Mouse (Mus musculus) CH12.LX (cell line): ENCODE measurements around the gene Skor1. TPM values are rescaled to one million over a fixed set of nuclear protein-coding genes. Genes with fewer than 3 reads are reported as not detected.

Experiments
- DNase-seq: peaks from one replicate; pipeline ENCODE4 v3.0.0-alpha.2; 2013; ENCODE audit errors: extremely low read depth
- H3K27ac ChIP-seq: 2 replicates; pipeline ENCODE4 v1.5.1; 2012; ENCODE audit warnings: low read depth, mild to moderate bottlenecking, control low read depth, moderate library complexity; ENCODE audit not compliant: insufficient read depth
- H3K27me3 ChIP-seq: replicated peaks from 2 replicates; pipeline ENCODE3; 2012; ENCODE audit warnings: inconsistent platforms
- H3K36me3 ChIP-seq, 2 experiments: replicated peaks in 1 of 2; 2 replicates each; pipeline versions ENCODE3 to v1.6.1; 2012; ENCODE audit warnings: inconsistent platforms in 1 of 2, low read length in 1 of 2, mild to moderate bottlenecking in 1 of 2, mixed read lengths in 1 of 2, moderate library complexity in 1 of 2; ENCODE audit not compliant: control insufficient read depth in 1 of 2, insufficient read depth in 1 of 2
- H3K4me1 ChIP-seq, 2 experiments: 2 replicates each; pipeline ENCODE4 v1.6.1; 2012; ENCODE audit warnings: inconsistent platforms in 1 of 2, moderate library complexity in 1 of 2; ENCODE audit not compliant: insufficient read depth in 2 of 2, control insufficient read depth in 1 of 2
- H3K4me2 ChIP-seq: 2 replicates; pipeline ENCODE4 v1.6.1; 2012; ENCODE audit warnings: low read depth, mild to moderate bottlenecking, control low read depth; ENCODE audit not compliant: poor library complexity, insufficient read depth, severe bottlenecking
- H3K4me3 ChIP-seq, 3 experiments: fragments of 150-350 bp in 1 of 3; sonication (generic) in 1 of 3; replicated peaks in 1 of 3; 2 replicates each; pipeline versions ENCODE3 to v1.5.1; 2011 to 2012; ENCODE audit warnings: low read depth in 2 of 3, low read length in 2 of 3, mild to moderate bottlenecking in 2 of 3, moderate library complexity in 2 of 3, control low read depth in 1 of 3, improper control_type of control experiment in 1 of 3, inconsistent platforms in 1 of 3, mixed read lengths in 1 of 3; ENCODE audit not compliant: poor library complexity in 1 of 3
- H3K79me2 ChIP-seq: replicated peaks from 2 replicates; pipeline ENCODE4 v1.6.1; 2012; ENCODE audit warnings: mild to moderate bottlenecking, moderate library complexity; ENCODE audit not compliant: control insufficient read depth, poor library complexity, insufficient read depth, severe bottlenecking; ENCODE audit errors: extremely low read depth
- H3K9ac ChIP-seq: 2 replicates; pipeline ENCODE4 v1.6.1; 2012; ENCODE audit warnings: low read depth, mild to moderate bottlenecking, control low read depth, moderate library complexity; ENCODE audit not compliant: insufficient read depth
- H3K9me3 ChIP-seq: replicated peaks from 2 replicates; pipeline ENCODE3; 2012; ENCODE audit warnings: low read length, inconsistent platforms, mixed read lengths
- BHLHE40 ChIP-seq: IDR thresholded peaks from 2 replicates; pipeline ENCODE4 v1.6.1; 2011; ENCODE audit warnings: mild to moderate bottlenecking, low read depth, low read length, improper control_type of control experiment
- CHD1 ChIP-seq: IDR thresholded peaks from 2 replicates; pipeline ENCODE4 v1.6.1; 2012; ENCODE audit warnings: low read depth, low read length, improper control_type of control experiment, inconsistent platforms
- CHD2 ChIP-seq: IDR thresholded peaks from 2 replicates; pipeline ENCODE4 v1.6.1; 2011; ENCODE audit warnings: low read length, improper control_type of control experiment
- ELF1 ChIP-seq: IDR thresholded peaks from 2 replicates; pipeline ENCODE4 v1.6.1; 2014; ENCODE audit warnings: low read depth, mild to moderate bottlenecking, inconsistent platforms, low read length, improper control_type of control experiment
- EP300 ChIP-seq: IDR thresholded peaks from 2 replicates; pipeline ENCODE4 v1.6.1; 2011; ENCODE audit warnings: low read length, improper control_type of control experiment
- ETS1 ChIP-seq: conservative IDR thresholded peaks from 2 replicates; pipeline ENCODE4 v1.6.1; 2012; ENCODE audit warnings: low read depth, mild to moderate bottlenecking, inconsistent platforms, low read length, improper control_type of control experiment, moderate library complexity
- HCFC1 ChIP-seq: IDR thresholded peaks from 2 replicates; pipeline ENCODE4 v1.6.1; 2012; ENCODE audit warnings: low read depth, mild to moderate bottlenecking, inconsistent platforms, low read length, improper control_type of control experiment
- IRF4 ChIP-seq: IDR thresholded peaks from 2 replicates; pipeline ENCODE4 v1.6.1; 2014; ENCODE audit warnings: low read depth, mild to moderate bottlenecking, inconsistent platforms, low read length, improper control_type of control experiment
- JUN ChIP-seq: IDR thresholded peaks from 2 replicates; pipeline ENCODE4 v1.6.1; 2011; ENCODE audit warnings: low read depth, mild to moderate bottlenecking, low read length, improper control_type of control experiment, moderate library complexity; ENCODE audit not compliant: insufficient read depth
- JUND ChIP-seq: conservative IDR thresholded peaks from 2 replicates; pipeline ENCODE4 v1.6.1; 2011; ENCODE audit warnings: low read depth, low read length, improper control_type of control experiment
- KAT2A ChIP-seq: IDR thresholded peaks from 2 replicates; pipeline ENCODE4 v1.6.1; 2012; ENCODE audit warnings: low read length, improper control_type of control experiment, inconsistent platforms; ENCODE audit not compliant: insufficient replicate concordance
- MAFK ChIP-seq: IDR thresholded peaks from 2 replicates; pipeline ENCODE4 v1.6.1; 2011; ENCODE audit warnings: low read length, improper control_type of control experiment; ENCODE audit not compliant: insufficient replicate concordance
- MAZ ChIP-seq: IDR thresholded peaks from 2 replicates; pipeline ENCODE4 v1.6.1; 2012; ENCODE audit warnings: low read depth, mild to moderate bottlenecking, inconsistent platforms, low read length, improper control_type of control experiment, moderate library complexity
- MEF2A ChIP-seq: IDR thresholded peaks from 2 replicates; pipeline ENCODE4 v1.6.1; 2014; ENCODE audit warnings: low read depth, mild to moderate bottlenecking, inconsistent platforms, low read length, improper control_type of control experiment, borderline replicate concordance
- NRF1 ChIP-seq: IDR thresholded peaks from 2 replicates; pipeline ENCODE4 v1.6.1; 2014; ENCODE audit warnings: low read depth, mild to moderate bottlenecking, inconsistent platforms, low read length, improper control_type of control experiment, moderate library complexity
- PAX5 ChIP-seq: IDR thresholded peaks from 2 replicates; pipeline ENCODE4 v1.6.1; 2012; ENCODE audit warnings: low read length, inconsistent platforms, mixed read lengths
- RAD21 ChIP-seq: IDR thresholded peaks from 2 replicates; pipeline ENCODE4 v1.6.1; 2011; ENCODE audit warnings: low read depth, mild to moderate bottlenecking, low read length, improper control_type of control experiment, moderate library complexity
- RCOR1 ChIP-seq: conservative IDR thresholded peaks from 2 replicates; pipeline ENCODE4 v1.6.1; 2012; ENCODE audit warnings: low read depth, mild to moderate bottlenecking, inconsistent platforms, low read length, improper control_type of control experiment
- SIN3A ChIP-seq: IDR thresholded peaks from 2 replicates; pipeline ENCODE4 v1.6.1; 2012; ENCODE audit warnings: low read length, improper control_type of control experiment, inconsistent platforms
- SMC3 ChIP-seq: IDR thresholded peaks from 2 replicates; pipeline ENCODE4 v1.6.1; 2011; ENCODE audit warnings: low read depth, low read length, improper control_type of control experiment
- TBP ChIP-seq: conservative IDR thresholded peaks from 2 replicates; pipeline ENCODE4 v1.6.1; 2011; ENCODE audit warnings: low read depth, low read length, improper control_type of control experiment
- TCF12 ChIP-seq: IDR thresholded peaks from 2 replicates; pipeline ENCODE4 v1.6.1; 2014; ENCODE audit warnings: low read depth, mild to moderate bottlenecking, inconsistent platforms, low read length, improper control_type of control experiment
- UBTF ChIP-seq: IDR thresholded peaks from 2 replicates; pipeline ENCODE4 v1.6.1; 2012; ENCODE audit warnings: low read depth, mild to moderate bottlenecking, inconsistent platforms, low read length, improper control_type of control experiment, moderate library complexity
- USF2 ChIP-seq: conservative IDR thresholded peaks from 2 replicates; pipeline ENCODE4 v1.6.1; 2011; ENCODE audit warnings: low read depth, low read length, improper control_type of control experiment
- ZKSCAN1 ChIP-seq: IDR thresholded peaks from 2 replicates; pipeline ENCODE4 v1.6.1; 2012; ENCODE audit warnings: low read depth, inconsistent platforms, low read length, improper control_type of control experiment, borderline replicate concordance
- ZMIZ1 ChIP-seq: IDR thresholded peaks from 2 replicates; pipeline ENCODE4 v1.6.1; 2012; ENCODE audit warnings: low read depth, mild to moderate bottlenecking, inconsistent platforms, low read length, improper control_type of control experiment
- ZNF384 ChIP-seq: IDR thresholded peaks from 2 replicates; pipeline ENCODE4 v1.6.1; 2012; ENCODE audit warnings: low read depth, low read length, improper control_type of control experiment, inconsistent platforms
- dilution Hi-C: fragments of 300-500 bp; cut with MboI; formaldehyde crosslinking; loops from 2 replicates; pipeline ENCODE4 v1.14.3; 2020; ENCODE audit warnings: low sequenced_read_pairs; ENCODE audit not compliant: extremely low pct_unique_long_range_greater_than_20kb, extremely low pct_ligation_motif_present
- in situ Hi-C: fragments of 300-500 bp; cut with MboI; formaldehyde crosslinking; loops from 3 replicates; pipeline ENCODE4 v1.14.3; 2019; ENCODE audit warnings: low sequenced_read_pairs, low pct_ligation_motif_present, low pct_unique_long_range_greater_than_20kb, mixed read lengths
- polyA plus RNA-seq: library from polyadenylated mRNA; unstranded; fragments of >175 nt; gene quantifications from 2 replicates; pipeline ENCODE4 v1.2.1, GENCODE M21; 2012; ENCODE audit warnings: low read depth; ENCODE audit not compliant: insufficient read length
- total RNA-seq, 2 experiments: library from RNA; depleted of rRNA; stranded (reverse); fragments of 300-350 nt in 1 of 2; fragments of >200 nt in 1 of 2; gene quantifications; 2 replicates each; pipeline ENCODE4 v1.2.3; 2012 to 2014

Skor1 gene
- total and polyA plus RNA-seq, 3 experiments, result not detected

- no peak overlapping the region for H3K27ac ChIP-seq
- peaks cover 11 to 46% of the 10 kb centered on the region in 2 experiments for H3K4me1 ChIP-seq
- no peak overlapping the region for H3K4me2 ChIP-seq
- dilution Hi-C loops, result no loop called here
- no peak for DNase-seq
- H3K9ac ChIP-seq, result no peak overlapping the region
- in situ Hi-C loops, result no loop called here
- peaks cover 0 to 30% of the 10 kb centered on the region in 2 experiments for H3K36me3 ChIP-seq
- no peaks in the 10 kb centered on the region for H3K9me3 ChIP-seq
- no peak overlapping the region for H3K4me3 ChIP-seq
- no peaks in the 10 kb centered on the region for H3K27me3 ChIP-seq
- TF ChIP-seq KAT2A (no peak), EP300 (no peak), NRF1 (no peak), MAZ (no peak), CHD2 (no peak), ETS1 (no peak), UBTF (no peak), IRF4 (no peak), SIN3A (no peak), ELF1 (no peak), PAX5 (no peak), RCOR1 (no peak), SMC3 (no peak), JUND (no peak), BHLHE40 (no peak), MEF2A (no peak), CHD1 (no peak)
- no peaks in the 10 kb centered on the region for H3K79me2 ChIP-seq
Observed at GRCm38 (mm10) chr9:63097204-63097603, 51.6 kb downstream of the Skor1 start.

DNA sequence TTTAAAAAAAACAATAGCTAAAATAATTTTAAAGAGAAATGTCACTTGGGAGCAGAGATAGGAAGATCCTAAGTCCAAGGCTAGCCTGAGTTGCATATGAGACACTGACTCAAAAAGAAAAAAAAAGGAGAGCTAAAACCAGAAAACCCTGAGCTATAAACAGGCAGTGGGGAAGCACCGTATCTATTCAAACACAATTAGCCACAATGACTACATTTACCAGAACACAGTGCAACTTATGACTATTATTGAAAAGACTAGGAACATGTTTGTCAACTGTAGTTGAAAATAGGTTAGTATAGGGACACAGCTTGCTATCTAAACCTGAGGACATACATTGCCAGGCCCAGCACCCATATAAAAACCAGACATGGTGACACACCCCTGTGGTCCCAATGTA is 54.7 kb downstream of the Skor1 start:
- no peak for DNase-seq

More for the DNA sequence above, 54.7 kb downstream of the Skor1 start:
- TF ChIP-seq SIN3A, result 0 out of 2 replicates have a peak, but pooled peaks have one; percentile 49
- peak; percentile 59; the same call in 1 of the 2 replicates for TF ChIP-seq TCF12
- peak; percentile 75 for TF ChIP-seq CHD2
- peak; percentile 91 for TF ChIP-seq JUND
- TF ChIP-seq MEF2A, result peak; percentile 98
- no peak for TF ChIP-seq ELF1
- no peak for TF ChIP-seq USF2
- peak; percentile 83 for TF ChIP-seq JUN
- peak; percentile 19; the same call in 1 of the 2 replicates for TF ChIP-seq ZKSCAN1
- TF ChIP-seq TBP, result no peak
- 0 out of 2 replicates have a peak, but pooled peaks have one; percentile 40 for TF ChIP-seq MAZ
- TF ChIP-seq MAFK, result peak; percentile 65; the same call in 1 of the 2 replicates
- peak; percentile 94 for TF ChIP-seq IRF4
- TF ChIP-seq EP300, result peak; percentile 95
- TF ChIP-seq ZMIZ1, result no peak
- peak; percentile 84 for TF ChIP-seq ETS1
- 0 out of 2 replicates have a peak, but pooled peaks have one; percentile 27 for TF ChIP-seq KAT2A
- TF ChIP-seq RCOR1, result peak; percentile 86; the same call in 1 of the 2 replicates
- TF ChIP-seq ZNF384, result peak; percentile 92
- TF ChIP-seq BHLHE40, result peak; percentile 69
- TF ChIP-seq HCFC1, result no peak
- no peak for TF ChIP-seq RAD21
- no peak for TF ChIP-seq PAX5
- Histone ChIP-seq H3K9me3 (no peaks in the 10 kb centered on the region), H3K4me2 (peak overlapping the region; percentile 77), H3K79me2 (no peaks in the 10 kb centered on the region), H3K4me1 (peaks cover 11 to 48% of the 10 kb centered on the region in 2 experiments), H3K27me3 (no peaks in the 10 kb centered on the region), H3K9ac (no peak overlapping the region), H3K4me3 (no peak overlapping the region), H3K36me3 (peaks cover 0 to 14% of the 10 kb centered on the region in 2 experiments), H3K27ac (peak overlapping the region; percentile 66; the same call in 1 of the 2 replicates)
- dilution Hi-C loops, result no loop called here
- in situ Hi-C loops, result no loop called here
